Mouse (Mus musculus) embryonic facial prominence, embryonic 14.5 days (tissue): ENCODE results near the gene Elf2. TPM values are rescaled to one million over a fixed set of nuclear protein-coding genes. Genes with fewer than 3 reads are reported as not detected.
A peak's percentile ranks its signal among the peaks of the same experiment; 100 is the strongest.
"Not testable (repeated sequence)": the region's sequence is repeated elsewhere in the genome, so short reads cannot be mapped to it uniquely, and the experiment has no call there.

Experiments used
- ATAC-seq: fragments of 200-750 bp; cut with Nextera tagmentation; 2 replicates; pipeline ENCODE4 v1.8.0; 2017; ENCODE audit warnings: low read depth, moderate number of reproducible peaks, moderate TSS enrichment
- DNase-seq: peaks from one replicate; pipeline ENCODE4 v3.0.0-alpha.2; 2015; ENCODE audit warnings: low spot score
- H3K27ac ChIP-seq: fragments of 300-500 bp; sonication (generic); replicated peaks from 2 replicates; pipeline ENCODE4 v1.5.1; 2014; ENCODE audit warnings: low read depth, mild to moderate bottlenecking, low read length, moderate library complexity
- H3K27me3 ChIP-seq: fragments of 300-500 bp; sonication (generic); replicated peaks from 2 replicates; pipeline ENCODE4 v1.6.1; 2014; ENCODE audit warnings: low read length; ENCODE audit not compliant: control insufficient read depth, insufficient read depth
- H3K36me3 ChIP-seq: fragments of 300-500 bp; sonication (generic); 2 replicates; pipeline ENCODE4 v1.6.1; 2014; ENCODE audit warnings: low read length, mixed read lengths; ENCODE audit not compliant: control insufficient read depth, insufficient read depth
- H3K4me1 ChIP-seq: fragments of 300-500 bp; sonication (generic); 2 replicates; pipeline ENCODE4 v1.6.1; 2014; ENCODE audit warnings: antibody characterized with exemption, low read length; ENCODE audit not compliant: control insufficient read depth, insufficient read depth
- H3K4me2 ChIP-seq: fragments of 300-500 bp; sonication (generic); 2 replicates; pipeline ENCODE4 v1.6.1; 2014; ENCODE audit warnings: low read depth, mild to moderate bottlenecking, low read length, moderate library complexity, mixed read lengths
- H3K4me3 ChIP-seq: fragments of 300-500 bp; sonication (generic); 2 replicates; pipeline ENCODE4 v1.5.1; 2014; ENCODE audit warnings: low read depth, mild to moderate bottlenecking, low read length
- H3K9ac ChIP-seq: fragments of 300-500 bp; sonication (generic); 2 replicates; pipeline ENCODE4 v1.6.1; 2014; ENCODE audit warnings: low read depth, mild to moderate bottlenecking, low read length, moderate library complexity, mixed read lengths
- H3K9me3 ChIP-seq: fragments of 300-500 bp; sonication (generic); 2 replicates; pipeline ENCODE4 v1.6.1; 2016; ENCODE audit warnings: low read length; ENCODE audit not compliant: control insufficient read depth
- WGBS: fragments of 180-500 bp; shearing (Covaris S2); extraction: QIAGEN DNeasy Blood & Tissue Kit; methylation state at CpG from one replicate; pipeline ENCODE4 v1.1.7; 2014; 5-methylcytosine and 5-hydroxymethylcytosine counted together
- polyA plus RNA-seq: library from polyadenylated mRNA; unstranded; fragments of >200 nt; fragmentation: Nextera tagmentation; extraction: Ambion mirVana; gene quantifications from 2 replicates; pipeline ENCODE4 v1.2.1, GENCODE M21; 2014

Gene Elf2
- polyA plus RNA-seq, 1 experiment from 2014 or later, result 56.8 TPM

DNA sequence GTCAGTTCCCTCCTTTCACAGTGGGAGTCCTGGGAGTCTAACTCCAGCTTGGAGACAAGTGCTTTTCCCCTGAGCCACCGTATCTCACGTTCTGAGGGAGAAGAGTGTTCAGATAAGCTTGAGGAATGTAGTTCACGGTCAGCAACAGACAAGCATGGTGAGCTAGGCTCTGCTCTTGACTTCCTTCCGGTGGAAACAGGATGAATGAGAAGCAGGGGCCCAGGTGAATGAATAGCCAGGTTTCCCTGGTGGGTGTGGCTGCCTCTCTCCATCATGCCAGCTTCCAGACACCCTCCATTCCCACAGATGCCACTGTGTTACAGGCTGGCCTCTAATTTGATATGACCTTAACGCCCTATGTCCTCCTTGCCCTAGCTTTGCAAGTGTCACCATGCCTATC, 16.6 kb upstream of the Elf2 start:
- no peaks in the 10 kb centered on the region for H3K36me3 ChIP-seq
- DNase-seq, result no peak
- ATAC-seq, result no peak
- WGBS, result 49% methylated on average over 5 of the region's 5 CpGs
- H3K9me3 ChIP-seq, result no peaks in the 10 kb centered on the region
- no peaks in the 10 kb centered on the region for H3K27me3 ChIP-seq
- H3K9ac ChIP-seq, result no peak overlapping the region
- no peak overlapping the region for H3K27ac ChIP-seq
- H3K4me1 ChIP-seq, result no peaks in the 10 kb centered on the region; the same call in 1 of the 2 replicates
- H3K4me3 ChIP-seq, result no peak overlapping the region
- peak overlapping the region; percentile 88; the same call in 1 of the 2 replicates for H3K4me2 ChIP-seq

DNA sequence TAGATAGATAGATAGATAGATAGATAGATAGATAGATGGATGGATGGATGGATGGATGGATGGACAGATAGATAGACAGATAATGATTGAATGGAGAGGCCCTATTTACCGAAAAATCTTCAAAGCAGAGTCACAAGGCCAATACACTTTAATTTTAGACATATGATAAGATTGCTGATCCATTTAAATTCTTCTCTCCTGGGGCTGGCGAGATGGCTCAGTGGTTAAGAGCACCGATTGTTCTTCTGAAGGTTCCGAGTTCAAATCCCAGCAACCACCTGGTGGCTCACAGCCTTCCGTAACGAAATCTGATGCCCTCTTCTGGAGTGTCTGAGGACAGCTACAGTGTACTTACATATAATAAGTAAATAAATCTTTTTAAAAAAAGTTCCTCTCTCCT, 14.5 kb upstream of the Elf2 start:
- 86% methylated on average over 6 of the region's 6 CpGs for WGBS
- not testable (repeated sequence) for DNase-seq, H3K4me2 ChIP-seq, H3K4me3 ChIP-seq, H3K9me3 ChIP-seq, H3K27ac ChIP-seq, H3K36me3 ChIP-seq, H3K9ac ChIP-seq, H3K4me1 ChIP-seq, ATAC-seq, H3K27me3 ChIP-seq

DNA sequence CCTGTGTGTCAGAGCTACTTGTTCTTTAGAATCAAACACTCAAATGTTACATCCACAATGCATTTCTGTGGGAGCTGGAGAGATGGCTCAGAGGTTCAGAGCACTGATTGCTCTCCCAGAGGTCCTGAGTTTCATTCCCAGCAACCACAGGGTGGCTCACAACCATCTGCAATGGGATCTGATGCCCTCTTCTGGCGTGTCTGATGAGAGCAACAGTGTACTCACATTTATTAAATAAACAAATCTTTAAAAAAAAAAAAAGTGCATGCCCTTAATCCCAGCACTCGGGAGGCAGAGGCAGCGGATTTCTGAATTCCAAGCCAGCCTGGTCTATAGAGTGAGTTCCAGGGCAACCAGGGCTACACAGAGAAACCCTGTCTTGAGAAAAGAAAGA, 13.6 kb upstream of the Elf2 start:
- no peak overlapping the region for H3K27ac ChIP-seq
- no peak overlapping the region for H3K4me3 ChIP-seq
- WGBS, result 76% methylated on average over 3 of the region's 3 CpGs
- H3K4me2 ChIP-seq, result no peak overlapping the region
- no peak overlapping the region for H3K9ac ChIP-seq
- no peaks in the 10 kb centered on the region for H3K9me3 ChIP-seq
- H3K4me1 ChIP-seq, result no peaks in the 10 kb centered on the region
- ATAC-seq (no peak), DNase-seq (no peak)
- H3K36me3 ChIP-seq, result no peaks in the 10 kb centered on the region
- H3K27me3 ChIP-seq, result no peaks in the 10 kb centered on the region

DNA sequence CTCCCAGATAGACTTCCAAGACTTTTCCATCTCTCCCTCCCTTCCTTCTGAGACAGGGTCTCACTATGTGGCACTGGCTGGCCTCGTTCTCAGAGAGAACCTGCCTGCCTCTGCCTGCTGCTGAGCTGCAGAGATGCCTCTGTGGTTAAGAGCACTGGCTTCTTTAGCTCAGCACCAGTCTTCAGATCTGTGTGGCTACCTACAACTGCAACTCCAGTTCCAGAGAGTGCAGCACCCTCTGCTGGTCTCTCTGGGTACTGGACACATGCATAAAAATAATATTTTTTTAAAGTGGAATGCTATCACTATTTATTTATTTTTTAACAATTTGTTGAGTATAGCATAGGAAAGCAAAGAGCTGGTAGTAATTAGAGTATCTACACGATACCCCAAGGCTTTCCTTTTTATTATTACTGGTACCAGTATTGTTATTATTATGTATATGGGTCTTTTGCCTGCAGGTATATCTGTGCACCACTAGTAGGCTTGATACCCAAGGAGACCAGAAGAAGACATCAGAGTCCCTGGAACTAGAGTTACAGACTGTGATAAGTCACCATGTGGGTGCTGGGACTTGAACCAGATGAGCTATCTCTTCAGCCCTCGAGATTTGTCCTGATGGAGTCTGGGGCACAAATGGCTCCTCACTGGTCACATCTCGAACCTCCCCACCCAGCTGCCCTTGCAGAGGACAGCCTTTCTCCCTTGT, 13.0 kb upstream of the Elf2 start:
- Histone ChIP-seq H3K4me2 (no peak overlapping the region), H3K9me3 (no peaks in the 10 kb centered on the region), H3K9ac (no peak overlapping the region), H3K4me3 (no peak overlapping the region), H3K4me1 (no peaks in the 10 kb centered on the region), H3K36me3 (no peaks in the 10 kb centered on the region), H3K27ac (no peak overlapping the region), H3K27me3 (no peaks in the 10 kb centered on the region)
- DNase-seq (no peak), ATAC-seq (no peak)
- 75% methylated on average over 4 of the region's 4 CpGs for WGBS

DNA sequence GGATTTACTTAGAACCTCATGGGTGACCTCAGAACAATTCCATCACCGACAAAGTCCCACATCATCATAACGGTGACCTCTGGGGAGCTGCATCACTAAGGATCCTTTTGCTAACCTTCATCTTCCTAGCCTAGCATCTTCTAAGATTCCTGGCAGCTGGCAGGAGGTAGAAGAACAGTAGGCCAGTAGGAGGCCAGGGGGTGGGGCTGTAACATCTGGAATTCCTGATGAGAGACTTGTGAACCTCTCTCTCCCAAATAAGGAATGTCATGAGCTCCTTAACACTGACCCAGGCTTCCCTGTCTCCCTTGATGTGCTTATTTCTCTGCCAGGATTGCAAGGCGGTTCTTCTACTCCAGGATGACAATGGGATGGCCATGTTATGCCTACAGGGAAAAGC, 10.3 kb upstream of the Elf2 start:
- DNase-seq (no peak), ATAC-seq (no peak)
- H3K4me3 ChIP-seq, result no peak overlapping the region
- no peaks in the 10 kb centered on the region for H3K9me3 ChIP-seq
- no peak overlapping the region for H3K27ac ChIP-seq
- H3K4me1 ChIP-seq, result no peaks in the 10 kb centered on the region
- no peak overlapping the region for H3K4me2 ChIP-seq
- no peaks in the 10 kb centered on the region for H3K36me3 ChIP-seq
- WGBS, result 23% methylated on average over 3 of the region's 3 CpGs
- H3K27me3 ChIP-seq, result no peaks in the 10 kb centered on the region
- H3K9ac ChIP-seq, result no peak overlapping the region

DNA sequence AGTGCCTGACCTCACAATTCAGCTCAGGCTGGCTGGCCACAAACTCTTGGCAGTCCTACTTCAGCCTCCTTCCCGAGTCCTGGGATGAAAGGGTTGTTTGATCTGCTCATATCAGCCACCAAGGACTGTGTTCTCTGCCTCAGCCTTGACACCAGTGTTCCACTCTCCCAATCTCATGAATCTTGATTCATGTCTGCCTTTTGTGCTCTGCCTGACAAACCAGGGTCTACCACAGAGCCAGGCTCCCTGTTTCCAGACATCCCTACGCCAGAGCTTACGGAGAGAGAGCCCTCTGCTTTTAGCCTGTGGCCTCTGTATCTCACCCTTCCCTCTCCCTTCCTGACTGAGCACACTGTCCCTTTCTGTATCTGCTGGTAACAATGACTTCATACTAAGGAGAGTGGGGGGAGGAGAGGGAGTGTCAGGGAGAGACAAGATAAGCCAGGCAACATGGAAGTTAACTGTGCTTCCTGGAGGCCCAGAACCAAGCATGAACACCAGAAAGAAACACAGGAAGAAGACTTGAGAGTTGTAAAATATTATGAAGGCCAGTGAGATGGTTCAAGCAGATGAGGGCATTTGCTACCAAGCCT, 8.3 kb upstream of the Elf2 start:
- no peaks in the 10 kb centered on the region for H3K27me3 ChIP-seq
- ATAC-seq, result no peak
- no peak overlapping the region for H3K9ac ChIP-seq
- no peak overlapping the region for H3K4me2 ChIP-seq
- WGBS, result 41% methylated on average over 3 of the region's 3 CpGs
- H3K36me3 ChIP-seq, result no peaks in the 10 kb centered on the region
- H3K4me3 ChIP-seq, result no peak overlapping the region
- no peaks in the 10 kb centered on the region for H3K4me1 ChIP-seq
- no peak for DNase-seq
- no peaks in the 10 kb centered on the region for H3K9me3 ChIP-seq
- H3K27ac ChIP-seq, result no peak overlapping the region

DNA sequence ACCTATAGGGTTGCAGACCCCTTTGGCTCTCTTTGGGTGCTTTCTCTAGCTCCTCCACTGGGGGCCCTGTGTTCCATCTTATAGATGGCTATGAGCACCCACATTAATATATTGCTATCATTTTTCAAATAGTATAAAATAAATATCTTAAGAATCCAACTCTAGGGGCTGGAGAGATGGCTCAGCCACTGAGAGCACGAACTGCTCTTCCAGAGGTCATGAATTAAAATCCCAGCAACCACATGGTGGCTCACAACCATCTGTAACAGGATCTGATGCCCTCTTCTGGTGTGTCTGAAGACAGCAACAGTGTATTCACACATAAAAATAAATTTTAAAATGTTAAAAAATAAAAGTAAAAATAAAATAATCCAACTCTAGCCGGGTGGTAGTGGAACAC, 4.6 kb upstream of the Elf2 start:
- not testable (repeated sequence) for H3K36me3 ChIP-seq, H3K4me3 ChIP-seq, ATAC-seq, H3K9me3 ChIP-seq, DNase-seq, H3K27ac ChIP-seq, H3K4me2 ChIP-seq, H3K4me1 ChIP-seq, H3K9ac ChIP-seq, H3K27me3 ChIP-seq
- WGBS, result 91% methylated on average over 2 of the region's 2 CpGs

DNA sequence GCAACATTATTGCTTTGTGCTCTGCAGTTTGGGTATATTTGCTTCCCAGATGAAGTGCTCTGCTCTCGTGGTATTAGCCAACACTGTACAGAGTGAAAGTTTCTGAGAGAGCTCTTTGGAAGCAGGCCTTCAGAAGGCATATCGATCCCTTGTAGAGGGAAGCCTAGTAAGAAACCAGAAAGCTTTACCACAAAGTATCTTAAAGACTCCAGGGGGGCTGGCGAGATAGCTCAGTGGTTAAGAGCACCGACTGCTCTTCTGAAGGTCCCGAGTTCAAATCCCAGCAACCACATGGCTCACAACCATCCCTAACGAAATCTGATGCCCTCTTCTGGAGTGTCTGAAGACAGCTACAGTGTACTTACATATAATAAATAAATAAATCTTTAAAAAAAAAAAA, 3.7 kb upstream of the Elf2 start:
- not testable (repeated sequence) for H3K36me3 ChIP-seq, H3K27me3 ChIP-seq, H3K9ac ChIP-seq, DNase-seq, H3K4me3 ChIP-seq, H3K4me1 ChIP-seq, ATAC-seq, H3K4me2 ChIP-seq, H3K9me3 ChIP-seq, H3K27ac ChIP-seq
- 90% methylated on average over 6 of the region's 6 CpGs for WGBS

DNA sequence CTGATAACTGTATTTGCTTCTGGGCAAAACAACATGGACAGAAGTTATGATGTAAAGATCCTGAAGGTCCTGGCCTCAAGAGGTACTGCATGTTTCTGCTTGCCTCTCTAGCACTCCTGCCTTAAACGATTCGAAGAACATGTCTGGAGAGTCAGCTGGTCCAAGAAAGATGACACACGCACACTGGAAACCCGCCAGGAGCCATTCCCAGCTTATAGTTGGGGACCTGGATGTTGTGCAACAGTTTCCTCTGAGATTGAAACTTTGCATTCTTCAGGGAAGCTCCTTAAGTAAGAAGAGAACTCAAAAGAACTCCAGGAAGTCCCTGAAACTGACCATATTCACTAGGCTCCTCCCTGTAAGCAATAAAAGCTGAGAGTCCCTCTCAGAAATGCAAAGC, 2.8 kb upstream of the Elf2 start:
- ATAC-seq (no peak), DNase-seq (no peak)
- no peaks in the 10 kb centered on the region for H3K27me3 ChIP-seq
- no peaks in the 10 kb centered on the region for H3K9me3 ChIP-seq
- H3K9ac ChIP-seq, result no peak overlapping the region
- H3K4me2 ChIP-seq, result no peak overlapping the region
- H3K4me3 ChIP-seq, result no peak overlapping the region
- 83% methylated on average over 4 of the region's 4 CpGs for whole genome bisulfite sequencing
- no peak overlapping the region for H3K27ac ChIP-seq
- no peaks in the 10 kb centered on the region for H3K4me1 ChIP-seq
- no peaks in the 10 kb centered on the region for H3K36me3 ChIP-seq
